Comparison of ENCODE assay signal across 17 mouse cellular contexts in genomic region chr5:147963820-147964580, GRCm38 (mm10). TPM values are rescaled to one million over a fixed set of nuclear protein-coding genes. Genes with fewer than 3 reads are reported as not detected.
A peak's percentile ranks its signal among the peaks of the same experiment; 100 is the strongest.
DNase-seq lines count a peak whose midpoint lies in the region; ATAC-seq lines count a peak whose summit lies in the region.
"Had no signal": no experiment of that assay in that cellular context is flagged by ENCODE, and none has a peak within 500 bp of the region (broad histone marks: within the 10 kb centered on the region; RNA-seq: fewer than 3 reads in every experiment).

No protein-coding gene starts in this region.

- no peak overlapping the region for H3K4me3 ChIP-seq in neural tube, embryonic 15.5 days (replicated peaks)
- peak overlapping the region; percentile 21; the same call in 1 of the 2 replicates for H3K4me3 ChIP-seq in intestine, embryonic 16.5 days (ENCODE audit: low read length)
- H3K4me3 ChIP-seq: embryonic facial prominence, embryonic 15.5 days; limb, embryonic 15.5 days; midbrain, embryonic 15.5 days; neural tube, embryonic 12.5 days had no signal

- peak overlapping the region; percentile 7; the same call in 1 of the 2 replicates for H3K4me2 ChIP-seq in neural tube, embryonic 15.5 days
- H3K4me2 ChIP-seq in intestine, embryonic 16.5 days (ENCODE audit: low read depth, low read length), result peak overlapping the region; percentile 28
- H3K4me2 ChIP-seq: embryonic facial prominence, embryonic 15.5 days; limb, embryonic 15.5 days; midbrain, embryonic 15.5 days; neural tube, embryonic 12.5 days had no signal

- 79% methylated on average over 13 of the region's 13 CpGs for WGBS in neural tube, embryonic 15.5 days
- 56% methylated on average over 13 of the region's 13 CpGs for WGBS in intestine, embryonic 16.5 days

- H3K9me3 ChIP-seq in neural tube, embryonic 15.5 days (replicated peaks), result no peaks in the 10 kb centered on the region
- H3K9me3 ChIP-seq in intestine, embryonic 16.5 days (ENCODE audit: control insufficient read depth, low read length), result no peaks in the 10 kb centered on the region
- H3K9me3 ChIP-seq: embryonic facial prominence, embryonic 15.5 days; limb, embryonic 15.5 days; midbrain, embryonic 15.5 days; neural tube, embryonic 12.5 days had no signal

- H3K27ac ChIP-seq in neural tube, embryonic 15.5 days (replicated peaks), result no peak overlapping the region
- H3K27ac ChIP-seq in intestine, embryonic 16.5 days (ENCODE audit: low read length), result no peak overlapping the region
- H3K27ac ChIP-seq: embryonic facial prominence, embryonic 15.5 days; limb, embryonic 15.5 days; macrophage; midbrain, embryonic 15.5 days; neural tube, embryonic 12.5 days had no signal

- DNase-seq in neural tube, embryonic 10.5 days (ENCODE audit: extremely low spot score, low spot score), result no peak
- peak; percentile 56 for DNase-seq in lung, postnatal 36 days
- DNase-seq in c-Kit-positive CD71-positive TER-119-positive erythroid progenitor cells, embryonic 14.5 days (ENCODE audit: low spot score), result no peak
- no peak for DNase-seq in urinary bladder, postnatal 25 days (ENCODE audit: low spot score)
- no peak for DNase-seq in cerebellum, adult 18-20 months
- DNase-seq: cerebellum, adult 8-10 months; heart, adult 18-20 months; heart, postnatal 36 days had no signal

- no peak overlapping the region for H3K9ac ChIP-seq in neural tube, embryonic 15.5 days (replicated peaks)
- no peak overlapping the region for H3K9ac ChIP-seq in intestine, embryonic 16.5 days (ENCODE audit: low read depth, low read length)
- H3K9ac ChIP-seq: embryonic facial prominence, embryonic 15.5 days; limb, embryonic 15.5 days; midbrain, embryonic 15.5 days; neural tube, embryonic 12.5 days had no signal

- H3K36me3 ChIP-seq in neural tube, embryonic 15.5 days, result no peaks in the 10 kb centered on the region
- H3K36me3 ChIP-seq in intestine, embryonic 16.5 days (ENCODE audit: control insufficient read depth, insufficient read depth, low read length), result no peaks in the 10 kb centered on the region
- H3K36me3 ChIP-seq: embryonic facial prominence, embryonic 15.5 days; limb, embryonic 15.5 days; midbrain, embryonic 15.5 days; neural tube, embryonic 12.5 days had no signal

- no peaks in the 10 kb centered on the region for H3K27me3 ChIP-seq in neural tube, embryonic 15.5 days (replicated peaks)
- no peaks in the 10 kb centered on the region for H3K27me3 ChIP-seq in intestine, embryonic 16.5 days (replicated peaks; ENCODE audit: control insufficient read depth, insufficient read depth, low read length)
- H3K27me3 ChIP-seq: CH12.LX; embryonic facial prominence, embryonic 15.5 days; midbrain, embryonic 15.5 days; neural tube, embryonic 12.5 days had no signal

- no peak for ATAC-seq in neural tube, embryonic 15.5 days (ENCODE audit: low FRiP score)
- peak; percentile 85 for ATAC-seq in intestine, embryonic 16.5 days
- ATAC-seq: forebrain, embryonic 14.5 days; midbrain, embryonic 15.5 days had no signal

- H3K4me1 ChIP-seq in neural tube, embryonic 15.5 days, result peaks cover 13% of the 10 kb centered on the region; the same call in 1 of the 2 replicates
- H3K4me1 ChIP-seq in intestine, embryonic 16.5 days (ENCODE audit: control insufficient read depth, insufficient read depth, low read length), result no peaks in the 10 kb centered on the region
- H3K4me1 ChIP-seq: embryonic facial prominence, embryonic 15.5 days; limb, embryonic 15.5 days; neural tube, embryonic 12.5 days had no signal

RNA-seq across cellular contexts. Expression of gene Mtus2, which starts 6.9 kb away (rescaled TPM):
- 35.9 and 39.2 TPM in 2 replicates for polyA plus RNA-seq in neural tube, embryonic 15.5 days (2015; fragmentation: Nextera tagmentation; extraction: Ambion mirVana)
- 20.4 and 21.6 TPM in 2 replicates for polyA plus RNA-seq in intestine, embryonic 16.5 days (2015; fragmentation: Nextera tagmentation; extraction: Ambion mirVana)
